Mouse (Mus musculus) spleen, adult 2 months (tissue): Measurements from ENCODE around the gene Slc36a2.

Experiments used
- CTCF ChIP-seq: fragments of 200-500 bp; IDR thresholded peaks from 2 replicates; pipeline ENCODE4 v1.5.1; 2011; ENCODE audit warnings: mild to moderate bottlenecking, inconsistent platforms; ENCODE audit not compliant: insufficient read depth, insufficient read length, insufficient replicate concordance; ENCODE audit errors: extremely low read depth
- POLR2A ChIP-seq: fragments of 200-500 bp; IDR thresholded peaks from 2 replicates; pipeline ENCODE4 v1.6.1; 2011; ENCODE audit warnings: low read depth, low read length, inconsistent platforms

DNA sequence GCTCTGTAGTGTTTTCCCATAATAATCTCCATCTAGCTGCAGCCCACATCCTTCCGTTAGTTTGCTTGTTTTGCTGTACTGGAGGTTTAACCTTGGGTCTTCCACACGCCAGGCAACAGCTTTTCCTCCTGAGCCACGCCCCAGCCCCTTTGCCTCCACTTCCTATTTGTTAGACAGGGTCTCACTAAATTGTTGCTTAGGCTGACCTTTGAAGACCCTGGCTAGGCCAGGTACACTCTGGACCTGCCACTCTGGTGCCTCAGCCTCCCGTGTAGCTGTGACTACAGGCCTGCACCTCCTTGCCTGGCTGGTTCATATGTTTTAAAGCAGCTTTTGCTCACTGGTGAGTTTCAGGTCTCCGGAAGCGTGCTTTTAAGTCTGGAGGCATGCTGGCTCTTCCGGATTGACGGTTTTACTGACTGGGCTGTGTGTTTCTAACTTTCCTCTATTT lies 64.0 kb downstream of the Slc36a2 start:
- TF ChIP-seq CTCF (no peak), POLR2A (no peak)
